Mouse (Mus musculus): Measurements from ENCODE around the gene Ube2r2.
A peak's percentile ranks its signal among the peaks of the same experiment; 100 is the strongest.

The Ube2r2 gene

DNA sequence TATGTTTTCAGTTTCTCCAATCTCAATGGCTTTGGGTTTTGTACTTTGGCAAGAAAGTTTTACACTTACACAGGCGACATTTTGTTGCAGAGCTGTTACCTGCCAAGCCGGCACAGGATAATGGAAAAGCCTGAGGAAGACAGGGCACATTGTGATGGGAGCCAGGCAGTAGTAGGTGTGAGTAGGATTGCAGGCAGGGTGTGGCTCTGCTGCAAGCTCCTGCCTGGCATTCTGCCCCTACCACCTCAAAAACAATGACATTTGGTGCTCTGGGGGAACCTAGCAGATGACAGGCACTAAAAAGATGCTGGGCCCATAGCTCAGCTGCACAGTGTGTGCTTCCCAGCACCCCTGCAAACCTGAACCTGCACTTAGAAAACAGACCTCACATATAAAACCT, 54.3 kb downstream of the Ube2r2 start:
- no peak for DNase-seq

DNA sequence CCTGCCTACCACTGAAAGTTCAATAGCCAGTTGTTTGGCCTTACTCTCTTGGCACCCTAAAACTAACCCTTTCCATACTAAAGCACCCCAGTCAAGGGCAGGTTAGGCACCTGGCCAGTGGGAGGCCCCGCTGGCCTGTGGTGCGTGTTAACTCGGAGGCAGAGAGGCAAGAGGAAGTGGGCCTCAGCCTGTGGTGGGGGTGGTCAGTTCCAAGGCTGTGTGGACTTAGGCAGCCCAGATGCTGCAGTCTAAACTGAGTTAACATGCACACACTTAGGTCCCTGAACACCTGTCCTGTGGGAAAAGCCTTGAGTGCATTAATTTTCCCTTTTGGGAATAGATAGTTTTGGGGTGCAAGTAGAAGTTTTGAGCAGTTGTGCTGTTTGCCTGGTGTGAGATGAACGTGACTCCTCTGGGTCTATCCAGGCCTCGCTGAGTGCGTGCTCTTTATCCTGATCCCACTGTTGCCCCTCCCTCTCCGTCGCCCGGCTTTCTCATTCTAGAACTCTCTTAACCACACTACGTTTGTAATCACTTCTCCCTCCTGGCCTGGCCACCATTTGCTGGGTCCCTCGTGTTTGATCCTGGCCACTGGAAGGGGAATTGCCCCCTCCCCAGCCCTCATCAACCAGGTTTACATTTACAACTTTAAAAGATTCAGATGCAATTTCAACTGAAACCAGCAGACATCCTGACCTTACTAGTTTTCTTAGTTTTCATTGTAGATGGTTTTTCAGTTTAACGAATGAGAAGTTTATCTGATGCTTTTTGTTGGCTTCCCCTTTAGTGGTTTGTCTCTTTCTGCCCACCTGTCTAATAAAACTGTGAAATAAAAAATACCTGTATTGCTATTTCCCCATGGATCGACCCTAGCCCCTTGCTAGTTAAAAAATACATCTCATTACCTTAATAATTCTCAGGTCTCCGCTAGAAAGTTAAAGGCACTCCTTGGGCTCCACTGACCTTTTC, 57.3 kb downstream of the Ube2r2 start:
- DNase-seq, result no peak

DNA sequence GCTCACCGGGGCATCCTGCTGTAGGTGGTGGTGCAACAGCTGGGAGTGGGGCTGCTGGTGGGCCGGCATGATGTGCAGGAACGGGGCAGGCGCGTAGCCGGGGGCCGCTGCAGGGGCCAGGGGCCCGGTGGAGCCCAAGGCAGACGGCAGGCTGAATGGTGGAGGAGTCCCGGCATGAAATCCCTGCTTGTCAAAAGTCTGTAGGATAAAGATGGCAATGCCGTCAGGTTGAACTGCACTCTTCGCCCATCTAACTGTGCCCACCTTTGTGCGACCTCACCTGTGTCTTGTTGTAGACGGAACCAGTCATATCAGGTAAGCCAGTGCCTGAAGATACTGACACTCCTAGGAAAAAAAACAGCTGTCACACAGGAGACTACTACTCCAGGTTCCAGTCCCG, 59.8 kb downstream of the Ube2r2 start:
- no peak for DNase-seq

DNA sequence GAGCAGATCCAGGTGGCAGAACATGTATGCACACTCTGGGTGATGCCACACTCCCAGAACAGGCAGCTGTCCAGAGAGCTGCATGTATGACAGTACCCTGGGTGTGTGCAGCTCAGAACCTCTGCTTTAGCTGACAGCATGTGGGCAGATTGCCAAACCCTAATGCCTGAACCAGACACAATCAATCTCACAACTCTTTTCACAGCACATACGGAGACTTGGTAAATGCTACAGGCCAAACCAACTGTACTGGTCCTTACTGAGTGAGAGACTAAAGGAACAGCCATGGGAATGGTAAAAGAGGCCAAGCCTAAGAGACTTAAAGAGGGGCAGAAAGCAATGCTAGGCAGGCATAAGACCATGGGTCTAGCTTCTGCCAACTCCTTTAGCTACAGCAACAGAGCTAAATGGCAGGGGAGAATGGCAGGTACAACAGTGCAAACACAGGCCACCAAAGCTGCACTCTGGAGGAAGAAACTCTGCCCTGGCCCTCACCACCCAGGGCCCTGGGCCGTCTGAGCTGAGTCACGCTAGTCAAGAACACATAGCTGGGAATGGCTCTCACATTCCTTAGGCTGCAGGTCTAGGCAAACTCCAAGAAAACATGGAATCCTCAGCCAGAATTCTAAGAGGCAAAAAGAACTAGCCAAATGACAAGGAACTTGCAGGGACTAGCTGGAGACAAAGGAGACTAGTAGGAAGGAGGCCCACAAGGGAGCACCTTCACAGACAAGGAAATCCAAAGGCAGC, 61.5 kb downstream of the Ube2r2 start:
- DNase-seq, result peak; percentile 35

DNA sequence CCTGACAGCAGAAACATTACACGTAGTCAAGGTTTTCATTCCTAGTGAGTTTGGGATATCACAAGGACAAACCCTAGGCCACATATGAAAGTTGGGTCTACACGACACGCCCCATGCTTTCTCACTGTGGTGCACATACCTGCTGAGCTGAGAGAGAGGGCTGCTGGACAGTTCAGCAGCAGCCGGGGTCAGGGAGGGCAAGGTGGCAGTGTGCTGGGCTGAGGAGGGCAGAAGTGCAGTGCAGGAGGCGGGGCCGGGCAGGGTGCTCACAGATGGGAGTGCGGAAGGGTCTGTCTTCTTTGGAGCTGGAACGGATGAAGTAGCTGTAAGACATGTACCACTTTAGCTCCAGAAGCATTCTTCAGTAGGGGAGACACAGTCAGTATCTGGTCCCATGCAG, 66.6 kb downstream of the Ube2r2 start:
- DNase-seq, result no peak

DNA sequence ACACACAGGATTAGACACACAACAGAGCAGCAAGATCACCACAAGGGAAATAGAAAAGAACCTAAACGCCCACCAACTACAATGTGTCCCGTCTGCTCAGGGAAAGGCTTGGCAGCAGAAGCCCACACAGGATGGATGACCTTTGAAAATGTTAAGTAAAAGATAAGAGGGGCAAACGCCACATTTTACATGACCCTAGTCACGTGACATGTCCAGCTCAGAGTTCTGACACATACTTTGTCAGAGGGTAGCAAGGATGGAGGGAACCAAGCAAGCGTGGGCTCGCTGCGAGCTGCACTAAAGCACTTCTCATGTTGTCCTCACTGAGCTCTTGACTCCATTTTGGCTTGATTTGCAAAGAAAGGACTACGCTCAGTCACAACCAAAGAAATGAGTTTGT, 70.2 kb downstream of the Ube2r2 start:
- no peak for DNase-seq

DNA sequence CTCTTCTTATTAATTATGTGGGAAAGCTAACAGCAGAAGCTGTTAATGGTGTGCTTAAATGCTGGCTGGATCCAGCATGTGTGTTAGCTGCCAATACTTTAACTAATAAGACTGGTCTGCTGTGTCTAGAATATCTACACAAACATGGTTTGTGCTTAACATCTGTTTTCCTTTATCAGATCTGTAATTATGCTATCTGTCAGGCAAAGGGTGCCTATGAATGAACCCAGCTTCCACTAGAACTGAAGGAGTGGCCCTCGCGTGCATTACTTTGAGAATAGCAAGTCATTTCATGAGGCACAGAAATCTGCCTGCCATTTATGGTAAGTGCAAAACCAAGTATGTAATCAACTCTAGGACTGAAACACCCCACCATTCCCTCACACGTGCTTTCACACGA, 72.5 kb downstream of the Ube2r2 start:
- DNase-seq, result peak; percentile 28

DNA sequence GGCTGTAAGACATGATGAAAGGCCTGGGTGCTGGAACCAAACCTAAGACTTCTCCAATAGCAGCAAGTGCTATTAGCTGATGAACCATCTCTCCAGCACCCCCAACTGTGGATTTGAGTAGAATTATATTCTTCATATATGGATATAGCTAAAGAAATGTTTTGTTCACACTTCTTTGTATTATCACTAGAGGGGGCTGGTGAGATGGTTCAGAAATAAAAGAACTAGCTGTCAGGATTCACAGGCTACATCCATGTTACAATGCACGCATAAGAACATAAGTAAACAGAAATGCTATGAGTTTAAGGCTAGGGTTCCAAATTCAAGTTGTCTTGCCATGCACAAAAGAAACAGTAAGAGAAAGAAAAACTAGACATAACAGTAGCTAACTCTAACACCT, 89.9 kb downstream of the Ube2r2 start:
- DNase-seq, result peak; percentile 15

DNA sequence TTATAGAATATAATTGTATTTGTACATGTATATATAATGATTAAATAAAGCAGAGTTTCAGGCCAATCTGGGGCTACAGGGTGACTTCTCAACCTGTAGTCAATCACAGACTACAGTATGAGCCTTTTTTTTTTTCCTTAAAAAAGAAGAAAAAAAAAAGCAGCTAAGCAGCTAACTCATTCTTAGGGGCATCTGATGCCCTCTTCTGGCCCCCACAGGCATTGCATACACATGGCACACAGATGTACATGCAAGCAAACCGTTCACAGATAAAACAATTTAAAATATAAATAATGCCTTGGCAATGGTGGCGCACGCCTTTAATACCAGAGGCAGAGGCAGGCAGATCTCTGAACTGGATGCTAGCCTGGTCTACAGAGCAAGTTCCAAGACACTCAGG, 90.8 kb downstream of the Ube2r2 start:
- peak; percentile 64 for DNase-seq

DNA sequence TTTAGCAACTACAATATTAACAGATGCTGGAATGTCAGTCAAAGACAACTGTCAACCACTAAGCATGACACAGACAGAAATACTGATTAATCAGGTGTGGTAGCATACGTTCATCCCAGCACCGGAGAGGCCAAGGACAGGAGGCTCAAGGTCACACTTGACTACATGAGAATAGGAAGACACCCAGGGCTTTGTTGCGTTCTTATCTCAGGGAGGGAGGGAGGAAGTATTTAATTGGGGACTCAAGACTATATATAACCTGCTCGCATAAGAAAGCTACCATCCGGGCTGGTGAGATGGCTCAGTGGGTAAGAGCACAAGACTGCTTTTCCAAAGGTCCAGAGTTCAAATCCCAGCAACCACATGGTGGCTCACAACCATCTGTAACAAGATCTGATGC, 100.1 kb downstream of the Ube2r2 start:
- no peak for DNase-seq

DNA sequence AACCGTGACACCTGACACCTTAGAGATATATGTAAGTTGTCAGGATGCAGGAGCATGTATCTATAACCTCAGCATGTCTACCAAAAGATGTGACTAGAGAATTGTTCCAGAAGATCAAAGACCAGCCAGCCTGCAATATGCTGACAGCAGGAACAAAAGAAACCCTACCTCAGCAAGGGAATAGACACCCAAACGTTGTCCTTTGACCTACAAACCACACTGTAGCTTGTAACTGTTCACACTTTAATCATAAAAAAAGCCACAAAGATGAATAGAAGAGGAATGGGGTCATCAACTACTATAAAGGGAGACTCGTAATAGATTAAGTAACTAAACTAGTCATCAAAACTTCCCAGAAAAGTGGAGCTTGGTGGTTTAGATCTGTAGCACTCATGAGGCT, 105.4 kb downstream of the Ube2r2 start:
- no peak for DNase-seq
